Mouse (Mus musculus) heart, embryonic 12.5 days (tissue): ENCODE results near the gene Baat. TPM values are rescaled to one million over a fixed set of nuclear protein-coding genes. Genes with fewer than 3 reads are reported as not detected.
"Not testable (repeated sequence)": the region's sequence is repeated elsewhere in the genome, so short reads cannot be mapped to it uniquely, and the experiment has no call there.

Experiments
- ATAC-seq: fragments of 200-750 bp; cut with Nextera tagmentation; 2 replicates; pipeline ENCODE4 v1.8.0; 2017; ENCODE audit warnings: moderate TSS enrichment, moderate library complexity; ENCODE audit not compliant: insufficient number of reproducible peaks, low FRiP score
- H3K27ac ChIP-seq: fragments of 300-500 bp; sonication (generic); 2 replicates; pipeline ENCODE4 v1.5.1; 2016; ENCODE audit warnings: mild to moderate bottlenecking, moderate library complexity; ENCODE audit not compliant: poor library complexity, severe bottlenecking
- H3K27me3 ChIP-seq: fragments of 300-500 bp; sonication (generic); replicated peaks from 2 replicates; pipeline ENCODE4 v1.6.1; 2016; ENCODE audit warnings: mild to moderate bottlenecking, moderate library complexity
- H3K36me3 ChIP-seq: fragments of 300-500 bp; sonication (generic); 2 replicates; pipeline ENCODE4 v1.6.1; 2016; ENCODE audit warnings: mild to moderate bottlenecking, moderate library complexity
- H3K4me1 ChIP-seq: fragments of 300-500 bp; sonication (generic); replicated peaks from 2 replicates; pipeline ENCODE4 v1.6.1; 2016; ENCODE audit warnings: mild to moderate bottlenecking
- H3K4me2 ChIP-seq: fragments of 300-500 bp; sonication (generic); 2 replicates; pipeline ENCODE4 v1.6.1; 2016; ENCODE audit warnings: mild to moderate bottlenecking, moderate library complexity
- H3K4me3 ChIP-seq: fragments of 300-500 bp; sonication (generic); 2 replicates; pipeline ENCODE4 v1.5.1; 2016; ENCODE audit warnings: mild to moderate bottlenecking
- H3K9ac ChIP-seq: fragments of 300-500 bp; sonication (generic); 2 replicates; pipeline ENCODE4 v1.6.1; 2016; ENCODE audit warnings: mild to moderate bottlenecking, moderate library complexity
- H3K9me3 ChIP-seq: fragments of 300-500 bp; sonication (generic); replicated peaks from 2 replicates; pipeline ENCODE4 v1.6.1; 2016; ENCODE audit warnings: mild to moderate bottlenecking, moderate library complexity
- WGBS: fragments of 180-500 bp; shearing (Covaris S2); methylation state at CpG from one replicate; pipeline ENCODE4 v1.1.7; 2016; 5-methylcytosine and 5-hydroxymethylcytosine counted together
- polyA plus RNA-seq: library from polyadenylated mRNA; unstranded; fragments of >200 nt; fragmentation: Nextera tagmentation; extraction: Ambion mirVana; gene quantifications from 2 replicates; pipeline ENCODE4 v1.2.1, GENCODE M21; 2016

Gene Baat
- polyA plus RNA-seq, 1 experiment from 2014 or later = not detected

DNA sequence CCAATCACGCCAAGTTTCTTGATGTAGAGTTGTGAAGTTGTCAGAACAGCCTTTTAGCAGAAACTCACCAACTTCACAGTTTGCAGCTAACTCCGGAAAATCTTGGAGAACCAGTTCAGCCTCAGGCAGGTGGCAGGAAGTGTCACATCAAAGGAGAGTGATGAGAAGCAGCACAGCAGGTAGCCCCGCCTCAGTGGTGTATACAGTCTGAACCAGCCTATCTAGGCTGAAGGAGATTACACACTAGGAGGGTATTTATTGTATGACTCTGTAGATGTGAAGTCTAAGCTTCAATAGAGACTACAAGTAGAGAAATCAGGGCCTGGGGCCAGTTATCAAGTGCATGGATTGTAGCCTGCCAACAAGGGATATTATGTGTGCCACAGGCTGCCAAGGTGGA, 25.5 kb downstream of the Baat start:
- Histone ChIP-seq H3K27ac (no peak overlapping the region), H3K9ac (no peak overlapping the region), H3K27me3 (no peaks in the 10 kb centered on the region), H3K4me3 (no peak overlapping the region), H3K4me2 (no peak overlapping the region), H3K4me1 (0 out of 2 replicates have a peak, but pooled peaks cover 4% of the 10 kb centered on the region), H3K9me3 (no peaks in the 10 kb centered on the region), H3K36me3 (no peaks in the 10 kb centered on the region)
- no peak for ATAC-seq
- WGBS = 50% methylated on average over 3 of the region's 3 CpGs

DNA sequence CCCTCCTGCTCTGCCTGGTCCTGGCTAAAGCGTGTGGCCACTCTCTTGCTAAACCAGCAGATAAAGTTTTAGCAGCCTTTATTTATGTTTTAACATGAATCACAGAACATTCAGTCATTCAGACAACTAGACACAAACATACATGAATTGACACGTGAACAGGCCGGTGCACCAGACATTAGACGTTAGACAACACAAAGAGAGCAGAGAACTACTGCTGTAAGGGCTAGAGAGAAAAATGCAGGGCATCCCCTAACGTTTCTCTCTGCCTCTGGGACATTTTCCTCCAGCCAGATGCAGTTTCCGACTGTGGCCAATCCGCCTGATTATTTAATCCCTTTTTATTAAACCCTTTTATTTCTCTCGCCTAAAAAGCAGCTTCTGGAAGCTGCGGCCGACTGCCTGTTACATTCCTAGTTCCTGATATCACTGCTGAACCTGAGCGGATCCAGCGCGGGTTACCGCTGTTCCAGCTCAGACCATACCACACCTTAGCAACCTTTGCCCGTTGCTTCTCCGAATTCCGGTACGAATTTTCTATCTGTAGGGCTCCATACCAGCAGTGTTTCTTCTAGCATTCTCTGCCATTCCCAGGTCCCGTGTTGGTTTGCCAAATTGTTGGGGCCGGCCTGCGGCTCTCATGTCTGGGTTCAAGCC, 26.1 kb downstream of the Baat start:
- Histone ChIP-seq H3K9ac (no peak overlapping the region), H3K36me3 (no peaks in the 10 kb centered on the region), H3K27me3 (no peaks in the 10 kb centered on the region), H3K4me1 (0 out of 2 replicates have a peak, but pooled peaks cover 4% of the 10 kb centered on the region), H3K27ac (no peak overlapping the region), H3K4me3 (peak overlapping the region; percentile 11), H3K9me3 (no peaks in the 10 kb centered on the region), H3K4me2 (peak overlapping the region; percentile 58)
- ATAC-seq = no peak
- WGBS = 17% methylated on average over 21 of the region's 21 CpGs

DNA sequence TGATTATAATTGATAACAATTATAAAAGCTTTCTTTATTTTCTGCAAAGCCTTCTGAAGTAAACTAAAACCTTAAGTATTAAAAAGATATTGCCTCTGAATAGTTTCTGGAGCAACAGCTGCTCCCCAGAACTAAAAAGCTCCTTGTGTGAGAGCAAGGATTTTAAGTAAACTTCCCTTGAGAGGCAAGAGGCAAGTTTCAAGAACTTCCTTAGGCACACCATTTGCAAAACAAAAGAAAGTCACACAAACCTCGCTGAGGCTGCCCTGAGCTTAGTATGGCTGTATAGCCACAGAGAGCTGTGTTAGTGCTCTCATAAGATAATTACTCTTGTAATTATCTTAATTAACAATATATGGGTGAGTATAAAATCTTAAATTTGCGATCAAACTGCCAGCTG, 27.3 kb downstream of the Baat start:
- H3K9me3 ChIP-seq, H3K9ac ChIP-seq, H3K4me1 ChIP-seq, H3K27me3 ChIP-seq, H3K36me3 ChIP-seq, H3K4me2 ChIP-seq, H3K4me3 ChIP-seq, H3K27ac ChIP-seq, ATAC-seq: not testable (repeated sequence)
- 42% methylated on average over 2 of the region's 2 CpGs for WGBS

DNA sequence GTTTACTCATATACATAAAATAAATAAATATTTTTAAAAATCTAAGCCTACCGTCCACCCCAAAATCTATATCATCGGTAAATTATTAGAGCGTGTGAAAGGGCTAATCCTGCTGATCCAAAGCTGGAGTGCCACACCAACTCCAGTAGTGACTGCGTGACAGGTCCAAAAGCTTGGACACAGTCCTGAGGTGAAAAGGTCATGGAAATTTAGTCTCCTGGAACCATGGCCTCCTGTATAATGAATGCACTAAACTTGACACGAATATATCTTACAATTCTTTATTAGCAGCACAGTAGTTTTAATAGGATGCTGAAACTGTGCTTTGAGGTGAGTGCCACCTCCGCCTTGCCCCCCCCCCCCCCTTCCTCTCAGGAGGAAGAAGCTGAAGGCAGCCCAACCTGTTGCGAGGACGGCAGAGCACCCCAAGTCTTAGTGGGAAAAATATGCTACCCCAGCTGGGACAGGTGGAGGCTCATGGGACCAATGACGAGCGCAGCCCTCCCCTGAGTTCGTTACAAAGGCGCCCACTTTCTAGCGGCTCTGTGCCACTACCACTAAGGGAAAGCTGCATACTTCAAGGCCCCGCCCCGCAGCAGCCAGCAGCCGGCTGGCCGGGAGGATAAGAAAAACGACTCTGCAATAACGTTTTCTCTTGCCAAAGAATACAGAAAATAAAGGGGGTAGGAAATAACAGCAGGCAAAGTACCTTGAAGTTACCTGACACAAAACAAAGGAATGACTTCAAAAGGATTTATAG, 28.1 kb downstream of the Baat start:
- Histone ChIP-seq H3K9ac (0 out of 2 replicates have a peak overlapping the region, but pooled peaks have one; percentile 60), H3K27ac (no peak overlapping the region), H3K4me2 (peak overlapping the region; percentile 73), H3K9me3 (no peaks in the 10 kb centered on the region), H3K4me3 (peak overlapping the region; percentile 41), H3K4me1 (0 out of 2 replicates have a peak, but pooled peaks cover 4% of the 10 kb centered on the region), H3K36me3 (no peaks in the 10 kb centered on the region), H3K27me3 (no peaks in the 10 kb centered on the region)
- ATAC-seq = peak; percentile 76; the same call in 1 of the 2 replicates
- WGBS = 17% methylated on average over 19 of the region's 19 CpGs

DNA sequence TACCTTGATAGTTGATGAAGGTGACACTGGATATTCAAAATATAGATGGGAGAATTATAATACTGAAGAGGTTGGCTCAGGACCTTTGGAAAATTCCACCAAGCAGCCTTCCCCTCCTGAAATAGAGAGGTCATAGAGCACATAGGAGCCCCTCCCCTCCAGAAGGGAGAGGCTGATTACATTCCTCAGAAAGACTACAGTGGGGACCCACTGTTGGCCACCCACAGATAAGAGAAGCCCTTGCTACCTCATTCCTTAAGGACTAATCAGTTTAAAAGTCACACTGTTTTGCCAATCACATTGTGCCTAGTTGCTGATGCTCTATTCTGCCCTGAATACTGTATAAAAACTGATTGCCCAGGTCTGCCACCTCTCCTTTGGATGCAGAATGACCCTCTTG, 31.8 kb downstream of the Baat start:
- Histone ChIP-seq H3K27me3 (no peaks in the 10 kb centered on the region), H3K4me1 (0 out of 2 replicates have a peak, but pooled peaks cover 4% of the 10 kb centered on the region), H3K4me3 (no peak overlapping the region), H3K9me3 (no peaks in the 10 kb centered on the region), H3K9ac (no peak overlapping the region), H3K4me2 (no peak overlapping the region), H3K27ac (no peak overlapping the region), H3K36me3 (no peaks in the 10 kb centered on the region)
- no peak for ATAC-seq

DNA sequence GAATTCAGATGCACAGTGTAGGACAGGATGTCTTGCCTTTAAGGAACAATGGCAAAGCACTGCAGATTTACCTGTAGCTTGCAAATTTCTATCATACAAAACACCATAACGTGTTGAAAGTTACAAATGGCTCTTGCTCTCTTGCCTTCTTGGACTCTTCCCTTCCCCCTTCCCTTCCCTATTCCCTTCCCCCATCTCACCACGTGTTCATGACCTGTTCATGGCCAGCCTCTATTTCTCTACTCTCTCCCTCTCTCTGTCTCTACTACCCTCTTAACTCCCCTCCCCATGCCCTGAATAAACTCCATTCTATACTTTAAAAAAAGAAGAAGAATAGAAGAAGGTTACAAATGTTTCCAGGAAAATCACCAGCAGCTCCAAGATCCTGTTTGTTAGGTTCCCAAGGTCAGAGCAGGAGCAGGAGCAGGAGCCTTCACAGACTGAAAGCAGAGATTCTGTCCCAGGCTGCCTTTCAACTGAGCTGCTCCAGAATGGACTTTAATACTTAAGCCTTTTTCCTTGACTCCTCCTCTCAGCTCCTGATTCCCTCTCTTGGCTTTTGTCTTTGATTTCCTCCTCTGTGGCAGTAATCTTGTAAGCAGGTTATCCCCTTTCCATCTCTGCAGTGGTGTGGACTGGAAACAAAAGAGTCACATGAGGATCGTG, 32.8 kb downstream of the Baat start, which contains the start of gene Acnat1:
TSS of gene Acnat1 (minus strand) at position 478 of the 666 bp plus-strand sequence.
- Histone ChIP-seq H3K9ac (no peak within 1 kb of the TSS), H3K36me3 (no peaks in the 10 kb centered on the region), H3K4me3 (no peak within 1 kb of the TSS), H3K4me2 (no peak within 1 kb of the TSS), H3K9me3 (no peaks in the 10 kb centered on the region), H3K4me1 (0 out of 2 replicates have a peak, but pooled peaks cover 4% of the 10 kb centered on the region), H3K27ac (no peak within 1 kb of the TSS), H3K27me3 (no peaks in the 10 kb centered on the region)
- no peak for ATAC-seq
- 47% methylated on average over 3 of the region's 3 CpGs for WGBS

DNA sequence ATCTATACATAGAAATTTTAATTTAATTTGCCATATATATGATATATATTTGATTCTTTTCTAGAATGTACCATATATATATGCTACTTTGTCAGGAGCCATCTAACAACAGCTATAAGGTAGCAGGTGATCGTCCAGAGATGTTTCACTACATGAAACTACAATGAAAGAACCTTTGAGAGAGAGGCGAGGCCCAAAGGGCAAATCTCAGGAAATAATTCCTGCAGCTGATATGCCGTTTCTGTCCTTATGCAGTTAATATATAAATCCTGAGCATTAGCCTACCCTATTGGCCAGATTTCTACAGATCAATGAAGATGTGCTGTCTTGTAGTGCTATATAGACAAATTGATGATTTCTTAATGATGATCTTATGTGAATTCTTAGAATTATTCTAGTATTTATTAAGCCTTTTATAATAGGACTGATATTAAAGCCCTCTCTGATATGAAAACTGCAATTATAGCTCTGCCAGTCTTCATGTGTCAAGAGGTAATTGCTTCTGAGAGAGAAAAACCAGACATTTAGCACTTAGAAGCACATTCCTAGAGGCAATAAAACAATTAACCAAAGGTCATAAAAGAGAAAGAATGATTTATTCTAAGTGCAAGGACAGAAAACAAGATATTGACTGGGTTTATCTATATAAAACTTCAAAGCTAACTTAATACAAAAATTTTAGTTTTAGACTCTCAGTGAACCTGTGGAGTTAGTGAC, 36.8 kb downstream of the Baat start:
- H3K9ac ChIP-seq = no peak overlapping the region
- no peak overlapping the region for H3K27ac ChIP-seq
- no peaks in the 10 kb centered on the region for H3K36me3 ChIP-seq
- 82% methylated on average over 3 of the region's 3 CpGs for WGBS
- no peaks in the 10 kb centered on the region for H3K27me3 ChIP-seq
- H3K9me3 ChIP-seq = 0 out of 2 replicates have a peak, but pooled peaks cover 2% of the 10 kb centered on the region
- ATAC-seq = no peak
- no peak overlapping the region for H3K4me2 ChIP-seq
- no peak overlapping the region for H3K4me3 ChIP-seq
- H3K4me1 ChIP-seq = no peaks in the 10 kb centered on the region

DNA sequence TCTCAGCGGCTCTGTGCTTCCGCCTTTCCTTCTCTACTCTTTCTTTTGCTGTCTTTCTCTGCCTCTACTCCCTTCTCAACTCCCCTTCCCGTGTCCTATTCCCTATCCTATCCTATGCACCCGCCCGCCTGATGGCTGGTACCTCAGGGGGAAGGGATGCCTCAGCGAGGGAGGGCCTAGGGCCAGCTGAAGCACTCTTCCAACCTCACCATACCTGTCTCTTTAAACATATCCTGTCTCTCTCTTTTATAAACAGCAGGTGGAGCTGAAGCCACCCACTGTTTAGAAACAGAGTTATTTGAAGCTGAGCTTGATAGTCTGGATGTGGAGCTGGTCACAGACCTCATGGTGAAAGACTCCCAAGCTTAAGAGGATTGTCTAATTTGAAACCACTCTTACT, 39.0 kb downstream of the Baat start:
- WGBS = 78% methylated on average over 6 of the region's 6 CpGs
- no peaks in the 10 kb centered on the region for H3K36me3 ChIP-seq

DNA sequence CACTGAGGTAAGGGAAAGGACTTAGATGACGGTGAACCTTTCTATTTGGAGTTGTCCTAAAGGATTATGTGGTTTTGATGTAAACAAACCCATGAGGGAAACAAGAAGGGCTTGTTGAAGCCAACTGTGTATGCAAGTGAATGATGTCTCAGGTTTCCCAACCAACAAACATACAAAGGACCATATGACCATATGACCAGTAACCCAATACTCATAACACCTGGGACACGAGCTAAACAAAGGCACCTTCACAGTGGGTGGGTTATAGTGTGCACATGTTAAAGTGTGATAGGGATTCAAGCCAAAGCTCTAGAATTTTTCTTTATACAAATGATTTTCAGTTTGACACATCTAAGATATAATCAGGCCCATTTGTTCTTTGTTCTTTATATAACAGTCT, 50.2 kb downstream of the Baat start:
- Histone ChIP-seq H3K9me3 (no peaks in the 10 kb centered on the region), H3K9ac (no peak overlapping the region), H3K4me1 (no peaks in the 10 kb centered on the region), H3K4me3 (no peak overlapping the region), H3K36me3 (no peaks in the 10 kb centered on the region), H3K4me2 (no peak overlapping the region), H3K27me3 (no peaks in the 10 kb centered on the region), H3K27ac (no peak overlapping the region)
- no peak for ATAC-seq
- WGBS = 76% methylated on average over 2 of the region's 2 CpGs

More for the DNA sequence above, 39.0 kb downstream of the Baat start:
- no peak overlapping the region for H3K27ac ChIP-seq
- no peak for ATAC-seq
- no peak overlapping the region for H3K4me2 ChIP-seq
- no peak overlapping the region for H3K4me3 ChIP-seq
- no peaks in the 10 kb centered on the region for H3K27me3 ChIP-seq
- 0 out of 2 replicates have a peak, but pooled peaks cover 2% of the 10 kb centered on the region for H3K9me3 ChIP-seq
- H3K4me1 ChIP-seq = no peaks in the 10 kb centered on the region
- H3K9ac ChIP-seq = no peak overlapping the region

DNA sequence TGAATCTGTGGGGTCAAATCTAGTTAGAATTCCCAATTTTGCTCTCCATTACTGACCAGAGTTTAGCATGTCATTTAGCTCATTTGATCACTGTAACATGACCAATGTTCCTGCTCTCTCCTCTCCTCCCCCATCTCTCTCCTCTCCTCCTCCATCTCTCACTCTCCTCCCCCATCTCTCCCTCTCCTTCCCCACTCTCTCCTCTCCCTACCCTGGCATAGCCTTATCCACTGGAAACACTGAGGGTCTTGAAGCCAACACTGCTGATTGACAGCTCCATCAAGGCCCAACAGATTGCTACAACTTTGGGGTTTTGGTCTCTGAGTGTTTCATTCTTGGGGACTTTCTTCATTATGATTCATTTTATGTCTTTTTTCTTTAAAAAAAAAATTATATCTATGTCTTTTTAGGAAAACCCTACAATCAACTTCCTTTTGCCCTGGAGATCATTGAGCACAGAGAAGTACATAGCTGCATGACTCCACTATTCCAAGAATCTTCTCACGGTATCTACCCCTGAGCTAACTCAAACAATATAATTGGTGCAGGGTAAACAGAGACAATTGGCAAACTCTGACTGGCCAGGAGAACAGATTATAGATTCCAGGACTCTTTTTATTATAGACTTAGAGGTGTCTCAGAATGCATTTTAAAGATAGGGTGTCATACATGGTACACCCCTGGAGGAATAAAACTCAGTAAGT, 54.4 kb downstream of the Baat start:
- ATAC-seq = no peak
- H3K4me1 ChIP-seq = no peaks in the 10 kb centered on the region
- H3K4me3 ChIP-seq = no peak overlapping the region
- H3K27ac ChIP-seq = no peak overlapping the region
- no peak overlapping the region for H3K4me2 ChIP-seq
- H3K9me3 ChIP-seq = no peaks in the 10 kb centered on the region
- no peaks in the 10 kb centered on the region for H3K27me3 ChIP-seq
- WGBS = 79% methylated on average over 1 of the region's 1 CpGs
- H3K36me3 ChIP-seq = no peaks in the 10 kb centered on the region
- H3K9ac ChIP-seq = no peak overlapping the region
